Mouse (Mus musculus) intestine, embryonic 14.5 days (tissue): ENCODE measurements around the gene Pex16. TPM values are rescaled to one million over a fixed set of nuclear protein-coding genes. Genes with fewer than 3 reads are reported as not detected.
A peak's percentile ranks its signal among the peaks of the same experiment; 100 is the strongest.

ENCODE experiments used
- ATAC-seq: fragments of 200-750 bp; cut with Nextera tagmentation; replicated peaks from 2 replicates; pipeline ENCODE4 v1.8.0; 2017; ENCODE audit warnings: low read depth, moderate number of reproducible peaks, moderate TSS enrichment, moderate library complexity; ENCODE audit not compliant: low FRiP score, low TSS enrichment
- DNase-seq: peaks from one replicate; pipeline ENCODE4 v3.0.0-alpha.2; 2018; ENCODE audit warnings: low spot score
- H3K27ac ChIP-seq: fragments of 300-500 bp; sonication (generic); 2 replicates; pipeline ENCODE4 v1.5.1; 2014; ENCODE audit warnings: low read depth, mild to moderate bottlenecking, control low read depth
- H3K27me3 ChIP-seq: fragments of 300-500 bp; sonication (generic); replicated peaks from 2 replicates; pipeline ENCODE4 v1.6.1; 2014; ENCODE audit warnings: low read length, control low read depth; ENCODE audit not compliant: control insufficient read depth, insufficient read depth
- H3K36me3 ChIP-seq: fragments of 300-500 bp; sonication (generic); 2 replicates; pipeline ENCODE4 v1.6.1; 2014; ENCODE audit warnings: low read length, control low read depth; ENCODE audit not compliant: control insufficient read depth, insufficient read depth
- H3K4me1 ChIP-seq: fragments of 300-500 bp; sonication (generic); replicated peaks from 2 replicates; pipeline ENCODE4 v1.6.1; 2014; ENCODE audit warnings: low read length, control low read depth, mixed read lengths; ENCODE audit not compliant: control insufficient read depth, insufficient read depth
- H3K4me2 ChIP-seq: fragments of 300-500 bp; sonication (generic); 2 replicates; pipeline ENCODE4 v1.6.1; 2014; ENCODE audit warnings: low read length
- H3K4me3 ChIP-seq: fragments of 300-500 bp; sonication (generic); 2 replicates; pipeline ENCODE4 v1.5.1; 2014; ENCODE audit warnings: low read depth, low read length, control low read depth, mixed read lengths
- H3K9ac ChIP-seq: fragments of 300-500 bp; sonication (generic); 2 replicates; pipeline ENCODE4 v1.6.1; 2014; ENCODE audit warnings: mild to moderate bottlenecking, low read length
- H3K9me3 ChIP-seq: fragments of 300-500 bp; sonication (generic); 2 replicates; pipeline ENCODE4 v1.6.1; 2016; ENCODE audit warnings: low read length, control low read depth; ENCODE audit not compliant: control insufficient read depth
- WGBS: fragments of 180-500 bp; shearing (Covaris S2); extraction: QIAGEN DNeasy Blood & Tissue Kit; methylation state at CpG from one replicate; pipeline ENCODE4 v1.1.7; 2014; 5-methylcytosine and 5-hydroxymethylcytosine counted together
- microRNA-seq: library from miRNA; unstranded; fragments of <30 nt; microRNA quantifications from one replicate; pipeline ENCODE4, GENCODE M21; 2016
- polyA plus RNA-seq: library from polyadenylated mRNA; unstranded; fragments of >200 nt; fragmentation: Nextera tagmentation; extraction: Ambion mirVana; gene quantifications from 2 replicates; pipeline ENCODE4 v1.2.1, GENCODE M21; 2014

Pex16 gene
- polyA plus RNA-seq, 1 experiment from 2014 or later = 27.9 TPM

DNA sequence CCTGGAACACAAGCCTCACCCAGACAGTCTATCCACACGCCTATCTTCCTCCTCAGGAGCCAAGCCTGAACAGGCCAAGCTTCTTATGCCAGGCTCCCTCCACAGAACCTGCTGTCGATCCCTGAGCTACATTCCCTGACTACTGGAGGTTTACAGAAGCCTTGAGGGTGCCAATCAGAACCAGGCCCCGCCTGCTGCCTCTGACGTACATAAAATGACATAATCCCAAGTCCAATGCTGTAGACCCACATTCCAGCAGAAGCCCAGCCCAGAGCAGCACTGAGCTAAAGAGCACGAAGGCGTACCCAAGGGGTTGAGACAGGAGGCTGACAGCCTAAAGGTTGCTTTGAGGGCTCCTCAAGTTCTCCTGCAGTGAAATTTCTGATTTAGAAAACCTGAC, 53.4 kb downstream of the Pex16 start:
- no peaks in the 10 kb centered on the region for H3K9me3 ChIP-seq
- DNase-seq = peak; percentile 76
- no peaks in the 10 kb centered on the region for H3K27me3 ChIP-seq
- WGBS = 35% methylated on average over 6 of the region's 6 CpGs
- peak; percentile 80 for ATAC-seq
- H3K36me3 ChIP-seq = peaks cover 28% of the 10 kb centered on the region
- H3K4me1 ChIP-seq = peaks cover 46% of the 10 kb centered on the region
- no peak overlapping the region for H3K9ac ChIP-seq
- peak overlapping the region; percentile 29; the same call in 1 of the 2 replicates for H3K27ac ChIP-seq
- H3K4me3 ChIP-seq = no peak overlapping the region
- H3K4me2 ChIP-seq = no peak overlapping the region

DNA sequence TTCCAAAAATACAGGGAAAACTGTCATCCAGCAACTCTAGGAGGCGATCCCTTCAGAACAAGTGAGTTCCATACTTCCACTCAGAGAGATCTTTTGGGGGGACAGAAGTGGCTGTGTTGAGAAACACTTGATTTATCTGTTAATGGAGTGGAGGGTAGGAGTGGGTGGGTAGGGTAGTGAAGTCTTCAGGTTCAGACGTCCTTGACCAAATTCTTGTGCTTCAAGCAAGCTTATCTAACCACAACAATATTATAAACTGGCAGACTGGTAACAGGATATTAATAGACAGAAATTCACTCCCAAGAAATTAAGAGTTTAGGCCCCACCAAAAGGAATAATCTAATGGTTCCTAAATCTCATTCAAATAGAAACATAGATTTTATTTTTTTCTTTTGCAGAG, 55.6 kb downstream of the Pex16 start:
- WGBS = 71% methylated on average over 2 of the region's 2 CpGs
- DNase-seq (no peak), ATAC-seq (no peak)
- Histone ChIP-seq H3K27me3 (no peaks in the 10 kb centered on the region; the same call in 1 of the 2 replicates), H3K9me3 (no peaks in the 10 kb centered on the region), H3K27ac (no peak overlapping the region), H3K36me3 (peaks cover 10% of the 10 kb centered on the region), H3K9ac (no peak overlapping the region), H3K4me1 (peaks cover 49% of the 10 kb centered on the region), H3K4me2 (no peak overlapping the region), H3K4me3 (no peak overlapping the region)

Small RNAs within 50 kb of the gene (microRNA-seq; reads per million reads assigned to microRNA genes)
- gene Mir7000 = 0.34 reads per million

Other genes with a start within 250 kb of the Pex16 start
- gene Large2, start 193 bp downstream of the Pex16 start, polyA plus RNA-seq = 11.6 and 12.6 TPM in 2 replicates
- 1.7 TPM in 2 replicates for gene 1700029I15Rik, start 7.9 kb downstream of the Pex16 start, polyA plus RNA-seq
- 11.8 and 13.2 TPM in 2 replicates for gene Mapk8ip1, start 26.6 kb downstream of the Pex16 start, polyA plus RNA-seq
- 16.7 and 18.2 TPM in 2 replicates for gene Cry2, start 59.4 kb downstream of the Pex16 start, polyA plus RNA-seq
- 26.8 and 30.2 TPM in 2 replicates for gene Slc35c1, start 85.9 kb downstream of the Pex16 start, polyA plus RNA-seq
- gene Chst1, start 225.0 kb downstream of the Pex16 start, polyA plus RNA-seq = 3.7 and 5.3 TPM in 2 replicates